Mouse (Mus musculus) forebrain, postnatal 0 days (tissue): ENCODE measurements at regions not wholly inside any gene's neighbourhood (a gene's known extent, or its start where the extent isn't known, plus 50 kb on each side); places are given as distances from the start of the nearest gene placed in this dataset.

ENCODE experiments used
- ATAC-seq: fragments of 200-750 bp; cut with Nextera tagmentation; 2 replicates; pipeline ENCODE4 v1.8.0; 2017; ENCODE audit warnings: mild to moderate bottlenecking, moderate library complexity
- DNase-seq: peaks from one replicate; pipeline ENCODE4 v3.0.0-alpha.2; 2015
- H3K27ac ChIP-seq: fragments of 300-500 bp; sonication (generic); 2 replicates; pipeline ENCODE4 v1.5.1; 2014; ENCODE audit warnings: low read depth, mild to moderate bottlenecking, antibody characterized with exemption, low read length, moderate library complexity, mixed read lengths
- H3K27me3 ChIP-seq: fragments of 300-500 bp; sonication (generic); 2 replicates; pipeline ENCODE4 v1.6.1; 2014; ENCODE audit warnings: mild to moderate bottlenecking, low read length, mixed read lengths; ENCODE audit not compliant: insufficient read depth
- H3K36me3 ChIP-seq: fragments of 300-500 bp; sonication (generic); 2 replicates; pipeline ENCODE4 v1.6.1; 2014; ENCODE audit warnings: mild to moderate bottlenecking, moderate library complexity; ENCODE audit not compliant: insufficient read depth
- H3K4me1 ChIP-seq: fragments of 300-500 bp; sonication (generic); 2 replicates; pipeline ENCODE4 v1.6.1; 2014; ENCODE audit warnings: antibody characterized with exemption; ENCODE audit not compliant: insufficient read depth
- H3K4me2 ChIP-seq: fragments of 300-500 bp; sonication (generic); 2 replicates; pipeline ENCODE4 v1.6.1; 2014; ENCODE audit warnings: low read depth, mild to moderate bottlenecking, moderate library complexity
- H3K4me3 ChIP-seq: fragments of 300-500 bp; sonication (generic); 2 replicates; pipeline ENCODE4 v1.5.1; 2014; ENCODE audit warnings: low read depth, low read length, mixed read lengths
- H3K9ac ChIP-seq: fragments of 300-500 bp; sonication (generic); 2 replicates; pipeline ENCODE4 v1.6.1; 2014; ENCODE audit warnings: mild to moderate bottlenecking
- H3K9me3 ChIP-seq: fragments of 300-500 bp; sonication (generic); 2 replicates; pipeline ENCODE4 v1.6.1; 2016; ENCODE audit warnings: low read length
- CTCF ChIP-seq: sonication (generic); IDR thresholded peaks from 2 replicates; pipeline ENCODE4 v1.5.1; 2016; ENCODE audit warnings: antibody characterized with exemption, control low read depth, low read depth
- WGBS: fragments of 180-500 bp; shearing (Covaris S2); extraction: QIAGEN DNeasy Blood & Tissue Kit; methylation state at CpG from one replicate; pipeline ENCODE4 v1.1.7; 2014; 5-methylcytosine and 5-hydroxymethylcytosine counted together

DNA sequence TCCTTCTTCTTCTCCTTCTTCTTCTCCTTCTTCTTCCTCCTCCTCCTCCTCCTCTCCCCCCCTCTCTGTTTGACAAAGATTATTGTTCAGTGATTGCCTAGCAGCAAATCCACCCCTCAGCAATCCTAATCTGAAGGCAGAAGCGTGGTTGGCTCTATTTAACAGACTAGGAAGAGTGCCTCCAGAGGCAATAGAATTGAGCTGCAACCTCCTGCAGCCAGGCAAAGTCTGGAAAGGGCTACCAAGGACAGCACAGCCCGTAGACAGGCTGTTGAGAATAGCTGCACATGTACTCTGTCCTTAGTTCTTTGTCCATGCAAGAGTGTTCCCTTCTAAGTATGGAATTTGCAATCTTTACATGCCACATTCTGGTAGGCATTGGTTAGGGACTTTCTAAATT, 78.5 kb upstream of the Trib2 start:
- no peaks in the 10 kb centered on the region for H3K36me3 ChIP-seq
- no peaks in the 10 kb centered on the region for H3K27me3 ChIP-seq
- WGBS: 44% methylated on average over 2 of the region's 2 CpGs
- no peak overlapping the region for H3K9ac ChIP-seq
- no peaks in the 10 kb centered on the region for H3K9me3 ChIP-seq
- no peak overlapping the region for H3K4me2 ChIP-seq
- 0 out of 2 replicates have a peak, but pooled peaks cover 4% of the 10 kb centered on the region for H3K4me1 ChIP-seq
- no peak overlapping the region for H3K4me3 ChIP-seq
- no peak overlapping the region for H3K27ac ChIP-seq
- DNase-seq: no peak
- no peak for ATAC-seq
- TF ChIP-seq CTCF: no peak

DNA sequence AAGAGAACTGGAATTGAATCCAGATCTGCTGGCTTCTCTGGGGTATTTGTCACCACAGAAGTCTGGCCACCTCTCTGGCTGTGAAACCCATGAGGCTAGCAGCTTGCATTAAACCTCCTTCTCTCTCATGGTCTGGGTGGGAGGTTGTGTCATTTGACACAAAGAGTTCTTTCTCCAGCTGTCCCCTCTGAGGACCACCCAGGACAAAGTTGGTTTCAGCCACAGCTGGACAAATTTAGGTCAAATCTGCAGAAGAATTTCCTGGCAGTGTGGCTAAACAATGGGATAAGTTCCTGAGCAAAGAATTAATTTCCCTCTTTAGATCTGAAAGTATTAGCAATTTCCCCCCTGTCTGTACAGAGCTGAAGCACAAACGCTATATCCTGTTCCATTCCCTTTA, 73.9 kb upstream of the Trib2 start:
- H3K4me3 ChIP-seq: no peak overlapping the region
- ATAC-seq: no peak
- H3K9me3 ChIP-seq: no peaks in the 10 kb centered on the region
- no peak overlapping the region for H3K9ac ChIP-seq
- no peak overlapping the region for H3K4me2 ChIP-seq
- no peaks in the 10 kb centered on the region for H3K36me3 ChIP-seq
- no peak overlapping the region for H3K27ac ChIP-seq
- no peaks in the 10 kb centered on the region for H3K4me1 ChIP-seq
- DNase-seq: no peak
- 33% methylated on average over 1 of the region's 1 CpGs for WGBS
- no peaks in the 10 kb centered on the region for H3K27me3 ChIP-seq
- no peak for TF ChIP-seq CTCF

DNA sequence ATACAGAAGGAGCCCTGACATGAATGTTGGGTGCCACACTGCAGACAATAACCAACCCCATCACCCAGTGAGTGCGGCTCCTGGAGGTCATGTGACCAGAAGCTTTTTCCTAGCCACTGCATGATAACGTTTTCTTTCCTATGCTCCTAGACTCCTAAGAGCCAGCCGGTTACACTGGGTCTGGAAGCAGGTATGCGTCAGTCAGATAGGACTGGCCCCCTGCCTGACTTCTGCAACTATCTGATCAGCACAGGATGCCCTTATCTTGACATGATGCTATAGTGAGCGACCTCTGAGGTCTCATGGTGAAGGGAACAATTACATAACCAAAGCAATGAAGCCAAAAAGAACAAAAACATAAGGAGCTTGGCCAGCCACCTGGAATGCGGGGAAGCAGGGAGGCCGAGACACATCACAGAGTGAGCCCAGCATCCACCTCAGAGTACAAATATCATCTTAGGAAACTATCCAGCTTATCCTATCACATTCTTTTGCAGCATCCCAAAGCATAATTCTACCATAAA, 63.2 kb upstream of the Trib2 start:
- H3K9ac ChIP-seq: no peak overlapping the region
- TF ChIP-seq CTCF: no peak
- no peak overlapping the region for H3K4me2 ChIP-seq
- no peaks in the 10 kb centered on the region for H3K9me3 ChIP-seq
- DNase-seq (no peak), ATAC-seq (no peak)
- no peaks in the 10 kb centered on the region for H3K27me3 ChIP-seq
- H3K4me3 ChIP-seq: no peak overlapping the region
- no peaks in the 10 kb centered on the region for H3K36me3 ChIP-seq
- 83% methylated on average over 7 of the region's 7 CpGs for WGBS
- no peak overlapping the region for H3K27ac ChIP-seq
- H3K4me1 ChIP-seq: no peaks in the 10 kb centered on the region
